Mouse (Mus musculus) Patski (cell line): ENCODE data around the gene Gm3336. TPM values are rescaled to one million over a fixed set of nuclear protein-coding genes. Genes with fewer than 3 reads are reported as not detected.

Source experiments
- ATAC-seq: fragments of 100-300 bp; one replicate; pipeline ENCODE4 v1.8.0; 2021
- CTCF ChIA-PET: fragments of 350-600 bp; sonication (Branson Sonifier 250); formaldehyde crosslinking; loops from one replicate; lab custom pipeline; 2022; ENCODE audit warnings: inconsistent platforms; lab: Charles Lee
- POLR2A ChIA-PET: fragments of 350-600 bp; sonication (Branson Sonifier 250); formaldehyde crosslinking; loops from one replicate; lab custom pipeline; 2022; ENCODE audit warnings: antibody characterized with exemption, inconsistent platforms; lab: Charles Lee
- DNase-seq: peaks from one replicate; pipeline ENCODE4 v3.0.0-alpha.2; 2011; ENCODE audit warnings: low read depth, low spot score
- H3K27me3 ChIP-seq: fragments of 371-371 bp; one replicate; pipeline ENCODE4 v1.5.1; 2021
- CTCF ChIP-seq: fragments of 100-300 bp; IDR thresholded peaks from one replicate; pipeline ENCODE4 v1.5.1; 2021
- in situ Hi-C: fragments of 300-500 bp; cut with MboI; formaldehyde crosslinking; loops from 3 replicates; pipeline ENCODE4 v1.11.1; 2018; ENCODE audit warnings: low pct_unique_long_range_greater_than_20kb, mixed read lengths
- polyA plus RNA-seq: library from polyadenylated mRNA; unstranded; gene quantifications from one replicate; pipeline ENCODE4 v1.2.3, GENCODE M21; 2021

Gm3336 gene
- polyA plus RNA-seq, 1 experiment from 2014 or later = 1.1 TPM

DNA sequence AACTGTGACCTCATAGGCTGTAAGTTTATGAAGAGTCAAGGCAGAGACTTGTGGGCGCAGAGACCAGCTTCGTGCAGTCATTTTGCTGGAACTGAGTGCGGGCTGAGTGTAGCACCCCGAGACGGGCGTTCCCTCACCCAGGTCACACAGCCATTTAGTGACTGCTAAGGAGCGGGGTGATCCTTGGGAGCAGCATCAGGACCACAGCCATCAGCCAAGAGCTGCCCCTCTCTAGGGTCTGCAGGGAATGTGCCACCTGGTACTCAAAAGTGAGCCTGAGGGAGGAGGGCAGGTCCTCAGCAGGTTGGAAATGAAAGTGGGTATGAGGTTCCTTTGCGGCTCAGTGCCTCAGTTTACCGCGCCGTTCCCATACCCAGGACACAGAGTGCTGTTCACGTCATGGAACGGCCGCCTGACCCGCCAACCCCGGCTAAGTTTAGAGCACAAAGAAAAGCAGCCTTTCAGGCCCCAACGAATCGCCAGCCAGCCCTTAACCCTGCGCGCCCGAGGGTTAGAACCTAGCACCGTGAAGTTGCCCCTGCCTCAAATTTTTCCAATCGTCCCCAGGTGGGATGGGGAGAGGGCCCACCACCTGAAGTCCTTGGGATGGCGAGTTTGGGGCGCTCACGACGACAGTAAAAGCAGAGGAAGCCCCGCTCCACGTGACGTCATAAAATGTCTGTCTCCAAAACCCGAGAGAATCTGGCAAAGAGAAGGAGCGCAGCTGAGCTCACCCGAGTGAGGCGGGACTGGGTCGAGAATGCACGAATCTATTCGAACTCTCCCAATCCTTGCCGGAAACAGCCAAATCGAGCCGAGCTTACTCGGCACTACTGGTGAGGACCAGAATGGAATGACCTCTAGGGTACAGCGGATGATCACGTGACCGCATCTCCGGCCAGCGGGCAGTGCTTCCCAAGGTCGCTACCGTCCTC is 25.6 kb downstream of the Gm3336 start:
- ChIA-PET POLR2A (interaction anchor here (1.1 kb wide), 1 partner anchor 12 kb away, joined by 3 read pairs; no protein-coding TSS in a partner anchor), CTCF (no interaction called here)
- H3K27me3 ChIP-seq = no peaks in the 10 kb centered on the region
- TF ChIP-seq CTCF = no peak
- in situ Hi-C loops = no loop called here
- DNase-seq (no peak), ATAC-seq (no peak)

DNA sequence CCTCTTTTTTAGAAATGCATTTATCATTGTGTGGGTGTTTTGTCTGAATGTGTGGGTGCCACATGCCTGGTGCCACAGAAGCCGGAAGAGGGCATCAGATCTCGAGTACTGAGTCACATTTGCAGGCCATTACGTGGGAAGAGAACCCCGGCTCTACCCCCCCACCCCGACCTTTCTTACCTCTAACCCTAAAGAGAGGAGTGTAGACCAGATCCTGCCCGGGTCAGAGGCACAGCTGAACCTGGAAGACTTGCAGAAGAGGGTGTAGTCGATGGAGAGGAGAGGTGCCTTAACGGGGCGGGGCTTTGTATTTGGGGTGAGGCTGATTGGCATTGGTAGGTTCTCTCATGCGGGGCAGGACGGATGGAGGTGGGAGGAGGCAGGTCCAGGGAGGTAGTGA is 26.5 kb downstream of the Gm3336 start:
- ChIA-PET POLR2A (no interaction called here), CTCF (no interaction called here)
- no peaks in the 10 kb centered on the region for H3K27me3 ChIP-seq
- TF ChIP-seq CTCF = no peak
- in situ Hi-C loops = no loop called here
- no peak for DNase-seq
- no peak for ATAC-seq

DNA sequence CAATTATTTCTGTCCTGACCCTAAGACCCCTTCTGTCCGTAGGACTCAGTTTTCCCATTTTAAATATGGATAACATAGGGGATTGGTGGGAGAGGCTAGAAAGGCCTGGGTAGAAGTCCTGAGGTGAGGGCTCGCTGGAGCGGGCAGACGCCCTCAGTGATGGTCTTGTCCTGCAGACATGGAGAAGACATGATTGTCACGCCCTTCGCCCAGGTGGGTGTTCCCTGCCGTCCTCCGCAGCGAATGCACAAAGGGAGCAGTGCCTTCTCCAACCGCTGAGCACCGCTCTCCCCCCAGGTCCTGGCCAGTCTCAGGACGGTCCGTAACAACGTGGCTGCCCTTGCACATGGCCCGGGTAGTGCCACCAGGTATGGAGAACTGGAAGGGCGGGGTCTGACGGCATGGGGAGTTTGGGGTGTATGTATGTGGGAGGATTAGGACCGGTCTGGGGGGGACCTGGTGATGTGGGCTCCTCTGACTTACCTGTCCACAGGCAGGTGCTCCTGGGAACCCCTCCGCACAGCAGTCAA is 27.4 kb downstream of the Gm3336 start:
- in situ Hi-C loops = no loop called here
- no peak for TF ChIP-seq CTCF
- H3K27me3 ChIP-seq = no peaks in the 10 kb centered on the region
- ATAC-seq (no peak), DNase-seq (no peak)
- POLR2A ChIA-PET = no interaction called here
- CTCF ChIA-PET = no interaction called here

DNA sequence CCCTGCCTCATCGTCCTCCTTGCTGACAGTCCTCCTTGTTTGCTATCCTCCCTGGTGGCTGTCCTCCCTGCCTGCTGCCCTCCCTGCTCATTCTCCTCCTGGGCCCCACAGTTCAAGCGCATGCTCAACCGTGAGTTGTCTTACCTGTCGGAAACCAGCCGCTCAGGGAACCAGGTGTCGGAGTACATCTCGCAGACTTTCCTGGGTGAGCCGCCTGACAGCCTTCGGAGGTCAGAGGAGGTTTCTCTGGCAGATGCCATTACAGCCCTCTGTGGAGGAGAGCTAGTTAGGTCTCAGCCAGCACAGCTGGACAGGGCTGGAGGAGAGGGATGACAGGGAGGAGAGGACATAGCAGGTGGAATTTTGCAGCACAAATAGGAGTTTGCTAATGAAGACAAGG is 28.3 kb downstream of the Gm3336 start:
- no peak for TF ChIP-seq CTCF
- ATAC-seq (no peak), DNase-seq (no peak)
- ChIA-PET POLR2A (no interaction called here), CTCF (no interaction called here)
- no peaks in the 10 kb centered on the region for H3K27me3 ChIP-seq
- in situ Hi-C loops = no loop called here

DNA sequence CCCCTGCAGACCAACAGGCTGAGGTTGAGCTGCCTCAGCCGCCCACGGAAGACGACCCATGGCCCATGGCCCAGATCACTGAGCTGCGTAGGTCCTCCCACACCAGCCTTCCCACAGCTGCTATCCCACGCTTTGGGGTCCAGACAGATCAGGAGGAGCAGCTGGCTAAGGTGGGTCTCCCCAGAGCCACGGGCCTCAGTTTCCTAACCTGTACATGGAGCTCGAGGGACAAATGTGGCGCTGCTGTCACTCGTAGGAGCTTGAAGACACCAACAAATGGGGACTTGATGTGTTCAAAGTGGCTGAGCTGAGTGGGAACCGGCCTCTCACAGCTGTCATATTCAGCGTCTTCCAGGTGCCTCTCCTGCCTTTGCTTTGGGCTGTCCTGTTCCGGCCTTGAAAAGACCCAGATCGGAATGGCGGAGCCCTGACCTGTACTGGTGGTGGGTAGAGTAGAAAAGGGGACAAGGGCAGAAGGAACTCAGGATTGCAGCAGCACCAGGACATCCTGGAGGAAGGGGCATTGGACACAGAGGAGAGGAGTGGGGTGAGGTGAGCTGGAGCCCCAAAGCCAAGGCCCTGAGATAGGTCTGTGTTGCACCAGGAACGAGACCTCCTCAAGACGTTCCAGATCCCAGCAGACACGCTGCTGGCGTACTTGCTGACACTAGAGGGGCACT is 29.0 kb downstream of the Gm3336 start:
- CTCF ChIA-PET = interaction anchor here (1.3 kb wide), 1 partner anchor 74 kb away, joined by 3 read pairs; the partner anchor contains the start of gene Lsm4
- DNase-seq = no peak
- ATAC-seq = no peak
- no peaks in the 10 kb centered on the region for H3K27me3 ChIP-seq
- POLR2A ChIA-PET = no interaction called here
- no peak for TF ChIP-seq CTCF
- in situ Hi-C loops = no loop called here

DNA sequence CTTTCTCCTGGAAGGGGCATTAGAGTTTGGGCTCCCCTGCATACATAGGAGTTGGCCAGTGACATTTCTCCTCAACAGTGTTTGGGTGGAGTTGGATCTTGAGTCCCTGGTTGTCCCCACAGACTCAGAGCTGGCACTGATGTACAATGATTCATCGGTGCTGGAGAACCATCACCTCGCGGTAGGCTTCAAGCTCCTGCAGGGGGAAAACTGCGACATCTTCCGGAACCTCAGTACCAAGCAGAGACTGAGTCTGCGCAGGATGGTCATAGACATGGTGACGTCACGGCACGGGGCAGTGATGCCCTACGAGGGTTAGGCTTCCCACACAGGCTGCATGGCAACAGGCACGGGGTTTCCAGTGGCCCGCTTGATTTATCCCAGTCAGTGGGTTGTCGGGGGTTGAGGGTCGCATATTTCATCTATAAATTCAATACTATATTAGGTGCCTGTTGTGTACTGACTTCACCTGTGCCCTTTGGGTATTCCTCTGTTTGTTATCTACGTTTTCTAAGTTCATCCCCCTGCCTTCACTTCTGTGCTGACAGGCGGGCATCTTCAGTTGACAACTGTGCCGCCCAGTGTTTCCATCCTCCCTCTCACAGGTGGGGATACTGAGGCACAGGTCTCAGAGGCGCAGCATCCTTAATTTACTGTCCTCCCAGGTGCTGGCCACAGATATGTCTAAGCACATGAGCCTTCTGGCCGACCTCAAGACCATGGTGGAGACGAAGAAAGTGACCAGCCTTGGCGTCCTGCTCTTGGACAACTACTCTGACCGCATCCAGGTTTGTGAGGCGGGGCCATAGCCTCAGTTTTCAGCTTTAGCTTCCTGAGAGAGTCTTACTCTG is 30.1 kb downstream of the Gm3336 start:
- in situ Hi-C loops = no loop called here
- CTCF ChIA-PET = interaction anchor here (1.3 kb wide), 1 partner anchor 76 kb away, joined by 3 read pairs; the partner anchor contains the start of gene Lsm4
- DNase-seq = no peak
- TF ChIP-seq CTCF = no peak
- no peaks in the 10 kb centered on the region for H3K27me3 ChIP-seq
- ATAC-seq = no peak
- POLR2A ChIA-PET = no interaction called here

DNA sequence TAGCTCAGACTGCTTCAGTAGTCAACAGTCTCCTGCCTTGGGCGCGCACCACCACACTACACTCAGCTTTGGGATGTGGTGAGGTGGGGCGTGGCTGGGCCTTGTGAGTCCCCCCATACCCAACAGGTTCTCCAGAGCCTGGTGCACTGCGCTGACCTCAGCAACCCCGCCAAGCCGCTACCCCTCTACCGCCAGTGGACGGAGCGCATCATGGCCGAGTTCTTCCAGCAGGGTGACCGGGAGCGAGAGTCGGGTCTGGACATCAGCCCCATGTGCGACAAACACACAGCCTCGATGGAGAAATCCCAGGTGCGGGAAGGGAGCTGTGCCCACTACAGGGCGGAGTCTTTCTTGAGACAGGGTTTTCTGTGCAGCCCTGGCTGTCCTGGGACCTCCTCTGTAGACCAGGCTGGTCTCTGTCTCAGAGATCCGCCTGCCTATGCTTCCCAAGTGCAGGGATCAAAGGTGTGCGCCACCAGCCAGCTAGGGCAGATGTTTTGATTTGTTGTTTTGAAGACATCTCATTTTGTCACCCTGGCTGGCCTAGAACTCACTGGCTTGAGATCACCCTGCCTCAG is 30.8 kb downstream of the Gm3336 start:
- in situ Hi-C loops = no loop called here
- no peak for TF ChIP-seq CTCF
- POLR2A ChIA-PET = no interaction called here
- no peak for DNase-seq
- no peak for ATAC-seq
- CTCF ChIA-PET = no interaction called here
- no peaks in the 10 kb centered on the region for H3K27me3 ChIP-seq

DNA sequence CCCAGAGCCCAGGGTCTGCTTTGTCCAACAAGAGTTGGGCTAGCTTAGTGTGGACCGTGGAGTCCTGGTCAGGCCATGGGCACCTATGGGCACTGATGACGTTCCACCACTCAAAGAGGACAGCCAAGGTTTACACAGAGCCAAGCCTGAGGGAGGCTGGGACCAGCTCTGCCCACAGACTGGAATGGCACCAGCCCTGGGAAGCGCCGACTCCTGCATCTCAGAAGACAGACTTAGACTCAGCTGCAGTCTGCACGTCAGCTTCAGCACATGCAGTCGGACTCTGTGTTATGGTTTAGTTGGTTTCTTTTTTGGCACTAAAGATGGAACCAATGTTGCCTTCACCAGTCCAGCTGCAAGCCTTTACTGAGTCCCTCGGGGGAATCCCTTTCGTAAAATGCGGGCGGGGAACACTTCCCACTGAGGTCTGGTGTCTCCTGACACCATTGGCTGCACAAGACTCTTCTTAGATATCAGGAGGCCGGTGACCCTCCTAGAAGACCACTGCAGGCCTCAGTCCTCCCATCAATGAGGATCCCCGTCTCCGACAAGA is 31.9 kb downstream of the Gm3336 start:
- DNase-seq = no peak
- no peaks in the 10 kb centered on the region for H3K27me3 ChIP-seq
- ChIA-PET CTCF (no interaction called here), POLR2A (no interaction called here)
- no peak for ATAC-seq
- in situ Hi-C loops = loop anchor here (5.0 kb wide), 1 partner anchor 33 kb away; the partner anchor contains the start of gene Gm3336
- TF ChIP-seq CTCF = no peak

DNA sequence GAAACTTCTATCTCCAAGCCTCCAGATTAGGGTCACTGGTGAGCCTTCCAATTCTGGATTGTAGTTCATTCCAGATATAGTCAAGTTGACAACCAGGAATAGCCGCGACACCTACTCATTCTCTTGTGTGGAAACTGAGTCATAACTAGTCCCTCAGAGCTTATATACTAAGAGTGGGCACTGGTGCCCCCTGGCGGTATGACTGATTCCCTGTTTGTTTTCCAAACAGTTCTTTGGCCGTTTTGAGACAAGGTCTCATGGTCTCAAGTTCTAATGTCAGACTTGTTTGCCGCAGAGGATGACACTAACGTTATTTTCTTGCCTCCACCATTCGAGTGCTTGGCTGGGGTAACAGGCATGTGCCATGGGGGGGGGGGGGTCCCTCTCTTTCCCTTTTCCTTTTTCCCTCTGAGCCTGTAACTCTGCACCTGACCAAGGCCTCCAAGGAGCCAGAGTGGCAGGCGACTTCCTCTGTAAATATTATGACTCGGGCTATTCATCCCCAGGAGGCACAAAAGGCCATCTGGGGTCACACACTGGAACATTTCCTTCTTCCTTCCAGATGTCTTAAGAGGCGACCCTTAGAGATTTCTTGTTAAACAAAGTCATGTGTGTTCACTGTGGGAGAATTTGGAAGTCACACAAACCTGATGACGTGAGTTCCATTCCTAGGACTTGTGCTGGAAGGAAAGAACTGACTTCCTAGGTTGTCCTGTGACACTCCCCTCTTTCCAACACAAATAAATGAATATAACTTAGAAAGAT is 33.8 kb downstream of the Gm3336 start:
- in situ Hi-C loops = loop anchor here (5.0 kb wide), 1 partner anchor 35 kb away; the partner anchor contains the start of gene Gm3336
- CTCF ChIA-PET = interaction anchor here (0.9 to 2.3 kb wide), 4 partner anchors 10 to 37 kb away, joined by 3 to 9 read pairs (median 6); partner anchors contain the start of genes Gm3336 and Mpv17l2
- H3K27me3 ChIP-seq = no peaks in the 10 kb centered on the region
- DNase-seq (no peak), ATAC-seq (no peak)
- TF ChIP-seq CTCF = no peak
- POLR2A ChIA-PET = no interaction called here
